Mouse (Mus musculus) heart, postnatal 0 days (tissue): ENCODE results near the gene Rab7.

Experiments
- CTCF ChIP-seq: IDR thresholded peaks from 2 replicates; pipeline ENCODE4 v1.5.1; 2016; ENCODE audit warnings: antibody characterized with exemption, control low read depth, low read depth
- EP300 ChIP-seq: IDR thresholded peaks from 2 replicates; pipeline ENCODE4 v1.6.1; 2016; ENCODE audit warnings: antibody characterized with exemption, low read depth

- TF ChIP-seq CTCF (no peak), EP300 (no peak)
Observed at GRCm38 (mm10) chr6:88067722-88068121, 22.7 kb upstream of the Rab7 start.
